Mouse (Mus musculus): ENCODE data around the gene Adamts13.

- TF ChIP-seq CTCF (IDR thresholded peaks at IDR 0.05; ENCODE audit: control insufficient read depth, insufficient read depth, insufficient read length) (no peak), MYOG (IDR thresholded peaks at IDR 0.05; ENCODE audit: control insufficient read depth, extremely low read depth, insufficient read length) (no peak), MYOD1 (IDR thresholded peaks at IDR 0.05; ENCODE audit: control insufficient read depth, insufficient read length, low read depth) (no peak), CEBPB (IDR thresholded peaks at IDR 0.05; ENCODE audit: low read depth) (no peak)
Observed at GRCm38 (mm10) chr2:26952193-26952592, 21.0 kb upstream of the Adamts13 start.
